Mouse (Mus musculus) embryonic facial prominence, embryonic 13.5 days (tissue): ENCODE data around the gene Cherp. TPM values are rescaled to one million over a fixed set of nuclear protein-coding genes. Genes with fewer than 3 reads are reported as not detected.

Experiments used
- ATAC-seq: fragments of 200-750 bp; cut with Nextera tagmentation; 2 replicates; pipeline ENCODE4 v1.8.0; 2017; ENCODE audit warnings: low read depth; ENCODE audit not compliant: insufficient number of reproducible peaks, insufficient read depth, low FRiP score, low TSS enrichment
- H3K27ac ChIP-seq: fragments of 300-500 bp; sonication (generic); 2 replicates; pipeline ENCODE4 v1.5.1; 2015; ENCODE audit warnings: moderate library complexity, mild to moderate bottlenecking, inconsistent platforms
- H3K27me3 ChIP-seq: fragments of 300-500 bp; sonication (generic); 2 replicates; pipeline ENCODE4 v1.6.1; 2015; ENCODE audit warnings: mild to moderate bottlenecking, inconsistent platforms
- H3K36me3 ChIP-seq: fragments of 300-500 bp; sonication (generic); 2 replicates; pipeline ENCODE4 v1.6.1; 2015; ENCODE audit warnings: mild to moderate bottlenecking, inconsistent platforms
- H3K4me1 ChIP-seq: fragments of 300-500 bp; sonication (generic); 2 replicates; pipeline ENCODE4 v1.6.1; 2015; ENCODE audit warnings: inconsistent platforms
- H3K4me2 ChIP-seq: fragments of 300-500 bp; sonication (generic); 2 replicates; pipeline ENCODE4 v1.6.1; 2015; ENCODE audit warnings: moderate library complexity, mild to moderate bottlenecking, inconsistent platforms
- H3K4me3 ChIP-seq: fragments of 300-500 bp; sonication (generic); 2 replicates; pipeline ENCODE4 v1.5.1; 2015; ENCODE audit warnings: mild to moderate bottlenecking, inconsistent platforms
- H3K9ac ChIP-seq: fragments of 300-500 bp; sonication (generic); 2 replicates; pipeline ENCODE4 v1.6.1; 2015; ENCODE audit warnings: mild to moderate bottlenecking, inconsistent platforms
- H3K9me3 ChIP-seq: fragments of 300-500 bp; sonication (generic); 2 replicates; pipeline ENCODE4 v1.6.1; 2016; ENCODE audit warnings: inconsistent platforms
- WGBS: fragments of 180-500 bp; shearing (Covaris S2); methylation state at CpG from one replicate; pipeline ENCODE4 v1.1.7; 2015; ENCODE audit warnings: mixed read lengths; 5-methylcytosine and 5-hydroxymethylcytosine counted together
- polyA plus RNA-seq: library from polyadenylated mRNA; unstranded; fragments of >200 nt; fragmentation: Nextera tagmentation; extraction: Ambion mirVana; gene quantifications from 2 replicates; pipeline ENCODE4 v1.2.1, GENCODE M21; 2015

Cherp gene
- polyA plus RNA-seq, 1 experiment from 2014 or later = 70.7 TPM

DNA sequence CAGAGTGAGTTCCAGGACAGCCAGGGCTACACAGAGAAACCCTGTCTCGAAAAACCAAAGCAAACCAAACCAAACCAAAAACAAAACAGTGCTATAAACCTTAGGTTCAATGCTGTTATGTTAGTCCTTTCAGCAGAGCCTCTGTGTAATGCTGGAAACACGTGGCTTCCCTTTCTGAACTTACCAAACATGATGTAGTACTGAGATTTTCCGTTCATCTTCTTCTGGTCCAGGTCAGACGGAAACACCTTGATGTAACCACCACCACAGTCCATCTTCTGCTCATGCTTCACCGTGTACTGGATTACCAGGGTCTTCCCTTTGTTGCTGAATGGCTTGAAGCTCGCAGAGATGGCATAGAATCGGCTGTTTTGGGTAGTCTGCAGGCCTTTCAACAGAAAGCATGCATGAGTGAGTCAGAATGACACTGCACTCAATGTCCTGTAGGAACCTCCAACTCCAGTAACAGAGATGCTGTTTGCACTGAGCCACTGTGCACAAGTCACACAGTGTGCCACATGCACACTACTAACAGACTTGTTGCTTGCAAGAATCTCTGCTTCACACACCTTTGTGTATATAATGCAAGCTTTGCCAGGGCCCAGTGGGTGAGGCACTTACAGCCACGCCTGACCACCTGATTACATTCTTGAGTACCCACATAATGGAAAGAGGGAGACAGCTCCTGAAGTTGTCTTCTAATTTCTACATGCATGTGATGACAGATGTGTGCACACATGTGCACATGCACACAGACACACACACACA is 36.6 kb downstream of the Cherp start:
- peaks cover 4% of the 10 kb centered on the region for H3K4me1 ChIP-seq
- no peak overlapping the region for H3K27ac ChIP-seq
- ATAC-seq = no peak
- WGBS = 74% methylated on average over 8 of the region's 8 CpGs
- H3K27me3 ChIP-seq = no peaks in the 10 kb centered on the region
- H3K9me3 ChIP-seq = no peaks in the 10 kb centered on the region
- H3K9ac ChIP-seq = no peak overlapping the region
- H3K4me3 ChIP-seq = no peak overlapping the region
- H3K4me2 ChIP-seq = no peak overlapping the region
- H3K36me3 ChIP-seq = no peaks in the 10 kb centered on the region

- Histone ChIP-seq H3K4me2 (no peak overlapping the region), H3K9ac (no peak overlapping the region), H3K27ac (no peak overlapping the region), H3K27me3 (no peaks in the 10 kb centered on the region), H3K9me3 (no peaks in the 10 kb centered on the region), H3K4me1 (no peaks in the 10 kb centered on the region; the same call in 1 of the 2 replicates), H3K4me3 (no peak overlapping the region), H3K36me3 (no peaks in the 10 kb centered on the region)
- 66% methylated on average over 2 of the region's 2 CpGs for WGBS
- no peak for ATAC-seq
These were observed 40.1 kb downstream of the Cherp start for GRCm38 (mm10) chr8:72434952-72435351.

GRCm38 (mm10) chr8:72429676-72430075 is 45.4 kb downstream of the Cherp start:
- WGBS = 52% methylated on average over 13 of the region's 13 CpGs
- Histone ChIP-seq H3K27me3 (no peaks in the 10 kb centered on the region), H3K4me2 (no peak overlapping the region), H3K4me1 (no peaks in the 10 kb centered on the region), H3K36me3 (no peaks in the 10 kb centered on the region), H3K9me3 (no peaks in the 10 kb centered on the region), H3K9ac (no peak overlapping the region), H3K27ac (no peak overlapping the region), H3K4me3 (no peak overlapping the region)
- no peak for ATAC-seq

GRCm38 (mm10) chr8:72422926-72423325 is 52.1 kb downstream of the Cherp start:
- no peak for ATAC-seq

DNA sequence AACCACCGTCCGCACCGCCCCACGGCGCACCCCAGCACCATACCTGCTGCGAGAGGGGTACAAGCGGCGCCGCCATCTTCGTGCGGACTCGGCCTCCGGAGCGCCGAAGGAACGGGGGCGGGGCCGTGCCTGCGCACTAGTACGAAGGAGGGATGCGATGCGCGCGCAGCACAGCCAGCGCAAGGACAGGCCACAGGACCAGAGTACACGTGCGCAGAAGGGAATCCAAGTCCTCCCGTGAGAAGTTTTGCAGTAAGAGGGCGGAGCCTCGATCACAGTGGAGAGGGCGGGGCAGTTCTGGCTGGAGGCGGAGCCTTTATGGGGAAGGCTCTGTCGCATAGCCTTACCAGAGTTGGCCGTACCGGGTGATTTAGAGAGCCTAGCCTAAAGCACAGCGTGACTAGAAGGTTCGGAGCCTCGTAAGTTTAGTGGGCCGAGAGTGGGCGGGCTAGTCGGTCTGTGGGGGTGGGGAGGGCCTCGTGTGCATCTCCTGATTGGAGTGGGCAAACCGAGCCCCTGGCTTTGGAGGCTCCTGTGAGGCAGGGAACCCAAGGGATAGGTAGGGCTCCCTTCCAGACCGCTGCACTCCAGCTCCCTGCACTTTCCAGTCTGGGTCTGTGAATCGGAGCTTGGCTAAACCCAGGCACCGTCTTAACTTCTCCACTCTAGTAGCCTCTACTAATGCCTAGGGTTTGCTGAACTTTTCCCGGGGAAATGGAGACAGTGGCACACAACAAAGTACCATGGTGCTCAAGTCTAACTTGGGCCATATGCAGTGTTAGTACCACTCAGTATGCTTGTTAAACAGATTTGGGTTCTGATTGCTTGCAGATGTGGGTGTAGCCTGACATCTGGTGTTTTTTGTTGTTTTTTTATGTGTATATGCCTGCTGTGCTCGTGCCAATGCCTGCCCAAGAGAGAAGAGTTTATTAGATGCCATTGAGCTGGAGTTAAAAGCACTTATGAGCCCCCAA is 53.4 kb downstream of the Cherp start, which contains the start of gene Eps15l1:
Eps15l1 (minus strand) TSS at position 99 of the 974 bp plus-strand sequence.
- ATAC-seq = peak; percentile 97
- Histone ChIP-seq H3K4me1 (peaks cover 44% of the 10 kb centered on the region), H3K27me3 (no peaks in the 10 kb centered on the region), H3K9me3 (no peaks in the 10 kb centered on the region), H3K27ac (peak within 1 kb of the TSS; percentile 95), H3K4me2 (peak within 1 kb of the TSS; percentile 64), H3K9ac (peak within 1 kb of the TSS; percentile 90), H3K36me3 (no peaks in the 10 kb centered on the region), H3K4me3 (peak within 1 kb of the TSS; percentile 80)
- WGBS = under 1% methylated on average over 48 of the region's 48 CpGs

More at GRCm38 (mm10) chr8:72422926-72423325, 52.1 kb downstream of the Cherp start:
- no peaks in the 10 kb centered on the region for H3K27me3 ChIP-seq
- H3K4me1 ChIP-seq = peaks cover 31% of the 10 kb centered on the region
- H3K4me3 ChIP-seq = no peak overlapping the region
- no peaks in the 10 kb centered on the region for H3K36me3 ChIP-seq
- no peak overlapping the region; the same call in 1 of the 2 replicates for H3K27ac ChIP-seq
- no peaks in the 10 kb centered on the region for H3K9me3 ChIP-seq
- H3K4me2 ChIP-seq = 0 out of 2 replicates have a peak overlapping the region, but pooled peaks have one; percentile 64
- H3K9ac ChIP-seq = no peak overlapping the region
- WGBS = 68% methylated on average over 1 of the region's 1 CpGs

GRCm38 (mm10) chr8:72420571-72421361 is 54.3 kb downstream of the Cherp start:
- H3K9me3 ChIP-seq = no peaks in the 10 kb centered on the region
- no peaks in the 10 kb centered on the region for H3K27me3 ChIP-seq
- WGBS = under 1% methylated on average over 70 of the region's 73 CpGs
- peaks cover 52% of the 10 kb centered on the region for H3K4me1 ChIP-seq
- H3K9ac ChIP-seq = peak overlapping the region; percentile 90
- H3K4me2 ChIP-seq = peak overlapping the region; percentile 64
- H3K4me3 ChIP-seq = peak overlapping the region; percentile 80
- H3K27ac ChIP-seq = peak overlapping the region; percentile 95
- no peaks in the 10 kb centered on the region for H3K36me3 ChIP-seq
- ATAC-seq = peak; percentile 20; the same call in 1 of the 2 replicates

DNA sequence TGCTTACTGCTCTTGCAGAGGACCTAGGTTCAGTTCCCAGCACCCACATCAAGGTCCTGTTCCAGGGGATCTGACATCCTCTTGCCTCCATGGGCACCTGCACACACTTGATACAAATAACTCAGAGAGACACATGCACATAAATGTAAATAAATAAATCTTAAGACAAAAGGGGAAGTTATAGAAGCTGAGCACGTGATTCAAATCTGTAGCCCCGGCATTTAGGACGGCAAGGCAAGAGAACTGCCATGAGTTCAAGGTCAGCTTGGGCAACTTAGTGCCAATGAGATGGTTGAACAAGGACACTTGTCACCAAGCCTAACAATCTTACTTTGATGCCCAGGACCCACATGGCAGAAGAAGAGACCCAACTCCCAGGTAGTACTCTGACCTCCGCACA is 57.0 kb downstream of the Cherp start:
- no peak overlapping the region for H3K9ac ChIP-seq
- no peak overlapping the region for H3K4me2 ChIP-seq
- WGBS = 95% methylated on average over 4 of the region's 4 CpGs
- H3K27ac ChIP-seq = no peak overlapping the region
- H3K4me3 ChIP-seq = no peak overlapping the region
- no peaks in the 10 kb centered on the region for H3K27me3 ChIP-seq
- peaks cover 5% of the 10 kb centered on the region; the same call in 1 of the 2 replicates for H3K36me3 ChIP-seq
- no peak for ATAC-seq
- no peaks in the 10 kb centered on the region for H3K9me3 ChIP-seq
- peaks cover 75% of the 10 kb centered on the region for H3K4me1 ChIP-seq

GRCm38 (mm10) chr8:72415252-72415651 is 59.8 kb downstream of the Cherp start:
- Histone ChIP-seq H3K4me2 (no peak overlapping the region), H3K4me3 (no peak overlapping the region), H3K9ac (peak overlapping the region; percentile 37; the same call in 1 of the 2 replicates), H3K27me3 (no peaks in the 10 kb centered on the region), H3K27ac (peak overlapping the region; percentile 61), H3K36me3 (peaks cover 13% of the 10 kb centered on the region; the same call in 1 of the 2 replicates), H3K9me3 (no peaks in the 10 kb centered on the region), H3K4me1 (peaks cover 71% of the 10 kb centered on the region)
- no peak for ATAC-seq
- WGBS = 69% methylated on average over 2 of the region's 2 CpGs

GRCm38 (mm10) chr8:72413839-72414238 is 61.2 kb downstream of the Cherp start:
- no peaks in the 10 kb centered on the region for H3K27me3 ChIP-seq
- ATAC-seq = no peak
- 86% methylated on average over 7 of the region's 7 CpGs for WGBS
- H3K36me3 ChIP-seq = peaks cover 13% of the 10 kb centered on the region; the same call in 1 of the 2 replicates
- peaks cover 70% of the 10 kb centered on the region for H3K4me1 ChIP-seq
- H3K9me3 ChIP-seq = no peaks in the 10 kb centered on the region
- no peak overlapping the region for H3K9ac ChIP-seq
- no peak overlapping the region for H3K4me2 ChIP-seq
- no peak overlapping the region for H3K27ac ChIP-seq
- H3K4me3 ChIP-seq = no peak overlapping the region
